Mouse (Mus musculus) heart, embryonic 12.5 days (tissue): ENCODE results near the gene Pate2. TPM values are rescaled to one million over a fixed set of nuclear protein-coding genes. Genes with fewer than 3 reads are reported as not detected.
A peak's percentile ranks its signal among the peaks of the same experiment; 100 is the strongest.

Experiments
- ATAC-seq: fragments of 200-750 bp; cut with Nextera tagmentation; 2 replicates; pipeline ENCODE4 v1.8.0; 2017; ENCODE audit warnings: moderate TSS enrichment, moderate library complexity; ENCODE audit not compliant: insufficient number of reproducible peaks, low FRiP score
- H3K27ac ChIP-seq: fragments of 300-500 bp; sonication (generic); 2 replicates; pipeline ENCODE4 v1.5.1; 2016; ENCODE audit warnings: mild to moderate bottlenecking, moderate library complexity; ENCODE audit not compliant: poor library complexity, severe bottlenecking
- H3K27me3 ChIP-seq: fragments of 300-500 bp; sonication (generic); replicated peaks from 2 replicates; pipeline ENCODE4 v1.6.1; 2016; ENCODE audit warnings: mild to moderate bottlenecking, moderate library complexity
- H3K36me3 ChIP-seq: fragments of 300-500 bp; sonication (generic); 2 replicates; pipeline ENCODE4 v1.6.1; 2016; ENCODE audit warnings: mild to moderate bottlenecking, moderate library complexity
- H3K4me1 ChIP-seq: fragments of 300-500 bp; sonication (generic); replicated peaks from 2 replicates; pipeline ENCODE4 v1.6.1; 2016; ENCODE audit warnings: mild to moderate bottlenecking
- H3K4me2 ChIP-seq: fragments of 300-500 bp; sonication (generic); 2 replicates; pipeline ENCODE4 v1.6.1; 2016; ENCODE audit warnings: mild to moderate bottlenecking, moderate library complexity
- H3K4me3 ChIP-seq: fragments of 300-500 bp; sonication (generic); 2 replicates; pipeline ENCODE4 v1.5.1; 2016; ENCODE audit warnings: mild to moderate bottlenecking
- H3K9ac ChIP-seq: fragments of 300-500 bp; sonication (generic); 2 replicates; pipeline ENCODE4 v1.6.1; 2016; ENCODE audit warnings: mild to moderate bottlenecking, moderate library complexity
- H3K9me3 ChIP-seq: fragments of 300-500 bp; sonication (generic); replicated peaks from 2 replicates; pipeline ENCODE4 v1.6.1; 2016; ENCODE audit warnings: mild to moderate bottlenecking, moderate library complexity
- whole genome bisulfite sequencing: fragments of 180-500 bp; shearing (Covaris S2); methylation state at CpG from one replicate; pipeline ENCODE4 v1.1.7; 2016; 5-methylcytosine and 5-hydroxymethylcytosine counted together
- polyA plus RNA-seq: library from polyadenylated mRNA; unstranded; fragments of >200 nt; fragmentation: Nextera tagmentation; extraction: Ambion mirVana; gene quantifications from 2 replicates; pipeline ENCODE4 v1.2.1, GENCODE M21; 2016

The Pate2 gene
- polyA plus RNA-seq: 0.45 and 0.66 TPM in 2 replicates

GRCm38 (mm10) chr9:35569571-35570534 is at the start of gene Pate2, which contains the start of gene Hyls1:
Gene Pate2 (plus strand): TSS chr9:35570284.
Gene Hyls1 (minus strand): TSS chr9:35570398.
- Histone ChIP-seq H3K27me3 (peaks cover 10% of the 10 kb centered on the region), H3K9ac (peak within 1 kb of the TSS; percentile 92), H3K4me1 (peaks cover 20% of the 10 kb centered on the region), H3K4me3 (peak within 1 kb of the TSS; percentile 93), H3K27ac (peak within 1 kb of the TSS; percentile 94), H3K9me3 (no peaks in the 10 kb centered on the region), H3K36me3 (peaks cover 26% of the 10 kb centered on the region), H3K4me2 (peak within 1 kb of the TSS; percentile 86)
- under 1% methylated on average over 86 of the region's 86 CpGs for WGBS
- ATAC-seq: peak; percentile 95

DNA sequence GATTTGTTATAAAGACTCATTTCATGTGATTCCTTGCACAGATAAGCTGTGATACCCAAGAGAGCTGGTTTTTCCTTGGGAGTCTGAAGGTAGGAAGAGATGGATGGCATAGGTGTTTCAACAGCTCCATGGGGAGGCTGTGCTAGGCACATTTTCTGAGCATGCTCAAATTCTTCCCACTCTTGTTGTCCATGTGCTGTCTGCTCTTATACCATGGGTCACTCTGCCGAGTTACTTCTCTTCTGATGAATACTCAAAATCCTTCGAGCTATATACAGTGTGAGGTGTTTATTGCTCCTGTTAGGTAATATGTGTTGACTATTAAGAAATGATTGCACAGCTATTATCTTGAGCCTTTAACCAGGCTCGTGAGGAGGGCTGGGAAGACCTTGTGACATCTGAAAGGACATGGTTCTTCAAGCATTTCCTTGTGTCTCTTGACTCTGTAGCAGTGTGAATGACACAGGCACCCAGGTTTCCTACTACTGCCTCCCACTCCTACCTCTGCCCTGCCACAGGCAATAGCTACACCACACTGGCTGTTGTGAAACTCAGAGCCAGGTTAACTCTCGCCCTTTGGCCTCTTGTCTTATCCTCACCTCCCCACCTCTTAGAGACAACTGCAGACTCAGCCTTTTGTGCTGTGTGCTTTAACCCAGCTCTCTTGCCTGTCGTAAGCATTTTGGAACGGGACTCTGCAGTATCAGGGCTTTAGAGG is 49.3 kb upstream of the Pate2 start:
- H3K9ac ChIP-seq: no peak overlapping the region
- H3K4me2 ChIP-seq: no peak overlapping the region
- 72% methylated on average over 6 of the region's 6 CpGs for WGBS
- H3K36me3 ChIP-seq: no peaks in the 10 kb centered on the region
- peaks cover 8% of the 10 kb centered on the region; the same call in 1 of the 2 replicates for H3K4me1 ChIP-seq
- H3K9me3 ChIP-seq: no peaks in the 10 kb centered on the region
- H3K27me3 ChIP-seq: 0 out of 2 replicates have a peak, but pooled peaks cover 3% of the 10 kb centered on the region
- ATAC-seq: no peak
- H3K4me3 ChIP-seq: no peak overlapping the region
- H3K27ac ChIP-seq: no peak overlapping the region

GRCm38 (mm10) chr9:35522241-35522640 is 47.8 kb upstream of the Pate2 start:
- Histone ChIP-seq H3K4me2 (no peak overlapping the region), H3K4me3 (no peak overlapping the region), H3K9me3 (no peaks in the 10 kb centered on the region), H3K27ac (no peak overlapping the region), H3K9ac (no peak overlapping the region), H3K36me3 (no peaks in the 10 kb centered on the region), H3K27me3 (0 out of 2 replicates have a peak, but pooled peaks cover 3% of the 10 kb centered on the region), H3K4me1 (peaks cover 8% of the 10 kb centered on the region; the same call in 1 of the 2 replicates)
- 70% methylated on average over 2 of the region's 2 CpGs for WGBS
- ATAC-seq: no peak

DNA sequence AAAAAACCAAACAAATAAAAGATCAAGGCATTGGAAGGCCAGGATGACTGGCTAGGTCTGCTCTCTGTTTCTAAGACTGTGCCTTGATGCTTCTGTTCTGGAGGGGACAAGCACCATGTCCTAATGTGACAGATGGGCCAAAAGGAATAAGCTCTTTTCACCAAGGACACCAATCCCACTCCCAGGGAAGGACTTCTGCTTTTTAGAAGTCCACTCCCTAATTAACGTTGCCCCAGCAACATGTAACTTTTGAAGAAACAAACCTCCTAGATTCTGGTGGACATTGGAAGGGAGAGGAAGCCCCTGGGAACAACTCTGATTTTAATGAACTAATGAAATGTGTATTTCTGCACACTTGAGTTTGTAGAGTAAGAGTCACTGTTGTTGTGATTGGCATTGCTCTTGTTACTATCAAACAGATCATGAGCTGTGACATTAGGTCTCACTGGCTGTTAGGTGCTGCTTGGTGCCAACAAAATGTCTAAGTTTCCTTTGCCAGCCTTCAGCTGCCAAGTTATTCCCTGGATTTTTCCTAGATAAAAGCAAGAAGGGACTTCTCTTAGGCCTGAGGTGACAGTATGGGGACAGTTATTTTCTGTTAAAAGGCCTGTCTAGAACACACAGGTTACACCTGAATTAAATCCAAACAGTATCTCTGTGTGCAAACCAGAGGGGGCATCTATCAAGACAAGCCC is 47.1 kb upstream of the Pate2 start:
- WGBS: 63% methylated on average over 1 of the region's 1 CpGs
- peaks cover 8% of the 10 kb centered on the region; the same call in 1 of the 2 replicates for H3K4me1 ChIP-seq
- H3K4me2 ChIP-seq: no peak overlapping the region
- H3K9ac ChIP-seq: no peak overlapping the region
- H3K27me3 ChIP-seq: 0 out of 2 replicates have a peak, but pooled peaks cover 3% of the 10 kb centered on the region
- no peak overlapping the region for H3K4me3 ChIP-seq
- 0 out of 2 replicates have a peak overlapping the region, but pooled peaks have one; percentile 18 for H3K27ac ChIP-seq
- no peak for ATAC-seq
- H3K36me3 ChIP-seq: no peaks in the 10 kb centered on the region
- no peaks in the 10 kb centered on the region for H3K9me3 ChIP-seq

DNA sequence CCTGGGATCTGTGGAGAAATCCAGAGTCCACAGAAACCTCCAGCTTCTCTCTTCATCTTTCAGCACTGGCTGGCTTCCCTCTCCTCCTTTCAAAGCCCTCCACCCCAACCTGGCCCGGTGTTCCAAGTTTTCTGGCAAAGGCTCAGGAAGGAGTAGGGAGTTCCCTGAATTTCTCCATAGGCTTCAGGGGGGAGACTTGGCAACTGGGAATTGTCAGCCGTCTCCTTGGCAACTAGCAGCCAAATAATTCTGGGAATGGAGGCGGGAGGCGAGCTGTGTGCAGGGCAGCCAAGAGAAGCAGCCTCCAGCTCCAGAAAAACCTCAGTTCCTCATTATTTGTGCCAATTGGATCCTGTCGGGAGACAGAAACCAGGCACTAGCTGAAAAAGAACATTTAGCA is 46.5 kb upstream of the Pate2 start:
- no peak overlapping the region for H3K4me2 ChIP-seq
- peaks cover 8% of the 10 kb centered on the region; the same call in 1 of the 2 replicates for H3K4me1 ChIP-seq
- 0 out of 2 replicates have a peak overlapping the region, but pooled peaks have one; percentile 18 for H3K27ac ChIP-seq
- no peaks in the 10 kb centered on the region for H3K9me3 ChIP-seq
- ATAC-seq: peak; percentile 36
- H3K9ac ChIP-seq: no peak overlapping the region
- H3K27me3 ChIP-seq: 0 out of 2 replicates have a peak, but pooled peaks cover 3% of the 10 kb centered on the region
- H3K36me3 ChIP-seq: no peaks in the 10 kb centered on the region
- WGBS: 41% methylated on average over 5 of the region's 5 CpGs
- H3K4me3 ChIP-seq: no peak overlapping the region

DNA sequence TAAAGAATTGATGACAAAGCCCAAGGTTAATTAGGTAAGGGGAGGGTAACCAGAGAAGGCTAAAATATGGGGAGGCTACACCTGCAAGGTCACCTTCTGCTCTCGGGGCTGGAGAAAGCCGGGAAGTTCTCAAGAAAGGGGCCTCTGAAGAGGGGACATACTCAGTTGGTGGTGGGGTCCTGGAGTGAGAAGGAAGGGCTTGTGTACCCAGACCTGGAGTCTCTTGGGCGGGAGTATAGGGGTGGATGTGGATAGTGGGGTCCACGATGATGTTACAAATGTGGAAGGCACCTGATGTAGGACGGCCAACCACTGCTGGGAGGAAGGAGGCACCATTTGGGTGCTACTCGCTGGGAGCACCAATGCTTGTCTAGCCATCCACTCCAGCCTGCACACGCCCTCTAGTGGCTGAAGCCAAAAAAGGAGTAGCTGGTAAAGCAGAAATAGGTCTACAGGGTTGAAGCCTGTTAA is 46.1 kb upstream of the Pate2 start:
- H3K9me3 ChIP-seq: no peaks in the 10 kb centered on the region
- no peak overlapping the region for H3K4me2 ChIP-seq
- peak; percentile 53 for ATAC-seq
- 26% methylated on average over 7 of the region's 7 CpGs for WGBS
- H3K9ac ChIP-seq: no peak overlapping the region
- H3K36me3 ChIP-seq: no peaks in the 10 kb centered on the region
- H3K27ac ChIP-seq: 0 out of 2 replicates have a peak overlapping the region, but pooled peaks have one; percentile 8
- no peak overlapping the region for H3K4me3 ChIP-seq
- peaks cover 8% of the 10 kb centered on the region; the same call in 1 of the 2 replicates for H3K4me1 ChIP-seq
- 0 out of 2 replicates have a peak, but pooled peaks cover 3% of the 10 kb centered on the region for H3K27me3 ChIP-seq

DNA sequence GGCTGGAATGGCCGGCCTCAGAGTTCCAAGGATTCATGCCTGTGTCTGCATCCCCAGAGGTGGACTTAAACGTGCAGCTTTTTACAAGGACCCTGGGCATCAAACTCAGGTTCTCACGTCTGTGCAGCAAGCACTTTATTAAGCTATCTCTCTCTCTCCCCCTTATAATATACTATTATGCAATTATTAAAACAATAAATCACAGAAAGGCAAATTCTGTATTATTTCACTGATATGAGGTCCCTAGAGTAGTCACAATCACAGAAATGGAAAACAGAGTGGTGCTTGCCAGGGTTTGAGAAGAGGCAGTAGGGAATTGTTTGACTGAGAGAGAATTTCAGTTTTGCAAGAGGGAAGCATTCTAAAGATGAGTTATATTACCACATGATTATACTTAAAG is 40.9 kb upstream of the Pate2 start:
- Histone ChIP-seq H3K9me3 (no peaks in the 10 kb centered on the region), H3K27ac (no peak overlapping the region), H3K4me1 (0 out of 2 replicates have a peak, but pooled peaks cover 1% of the 10 kb centered on the region), H3K9ac (no peak overlapping the region), H3K36me3 (no peaks in the 10 kb centered on the region), H3K4me2 (no peak overlapping the region), H3K4me3 (no peak overlapping the region), H3K27me3 (0 out of 2 replicates have a peak, but pooled peaks cover 3% of the 10 kb centered on the region)
- no peak for ATAC-seq
- 57% methylated on average over 3 of the region's 3 CpGs for WGBS

DNA sequence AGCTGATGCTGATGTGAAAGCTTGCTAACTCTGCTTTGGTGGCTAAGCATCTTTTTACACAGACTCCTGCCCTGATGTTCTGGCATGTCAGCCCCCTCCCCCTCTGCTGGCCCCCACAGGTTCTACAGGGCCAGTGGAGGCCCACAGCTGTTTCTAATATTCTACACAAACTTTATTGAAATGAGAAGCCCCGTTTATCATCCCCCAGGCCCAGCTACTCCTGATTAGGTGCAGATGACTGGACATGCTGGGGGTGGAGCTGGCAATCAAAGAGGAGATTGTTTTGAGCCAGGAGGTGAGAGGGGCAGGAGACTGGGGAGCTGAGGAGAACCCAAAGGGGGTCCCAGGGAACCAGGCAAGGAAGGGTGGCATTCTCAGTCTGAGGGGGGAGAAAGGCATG is 40.3 kb upstream of the Pate2 start:
- H3K9ac ChIP-seq: no peak overlapping the region
- H3K9me3 ChIP-seq: no peaks in the 10 kb centered on the region
- H3K4me1 ChIP-seq: 0 out of 2 replicates have a peak, but pooled peaks cover 1% of the 10 kb centered on the region
- no peaks in the 10 kb centered on the region for H3K36me3 ChIP-seq
- H3K4me3 ChIP-seq: no peak overlapping the region
- H3K27ac ChIP-seq: 0 out of 2 replicates have a peak overlapping the region, but pooled peaks have one; percentile 3
- 14% methylated on average over 1 of the region's 1 CpGs for WGBS
- H3K27me3 ChIP-seq: 0 out of 2 replicates have a peak, but pooled peaks cover 3% of the 10 kb centered on the region
- no peak overlapping the region for H3K4me2 ChIP-seq
- ATAC-seq: no peak

DNA sequence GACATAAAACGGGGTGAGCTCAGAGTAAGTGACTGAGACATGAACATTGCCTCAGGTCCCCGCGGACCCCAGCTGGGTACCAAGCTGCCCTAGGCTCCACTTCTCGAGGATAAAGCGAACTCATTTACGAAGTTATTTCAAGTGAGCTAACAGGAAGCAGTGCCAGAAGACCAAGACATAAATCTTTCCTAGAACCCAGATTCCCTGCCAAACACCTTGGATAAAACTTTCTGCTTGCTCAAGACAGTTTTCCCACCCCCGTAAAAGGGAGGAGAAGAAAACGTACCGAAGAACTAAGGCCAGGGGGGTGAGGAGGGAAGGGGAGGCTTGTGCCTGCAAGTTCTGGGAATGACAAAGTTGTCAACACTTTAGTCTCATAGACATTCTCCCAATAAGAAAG is 36.8 kb upstream of the Pate2 start:
- H3K9ac ChIP-seq: no peak overlapping the region
- no peak overlapping the region for H3K4me2 ChIP-seq
- no peaks in the 10 kb centered on the region for H3K36me3 ChIP-seq
- no peak overlapping the region for H3K27ac ChIP-seq
- no peaks in the 10 kb centered on the region for H3K27me3 ChIP-seq
- H3K4me3 ChIP-seq: no peak overlapping the region
- peaks cover 11% of the 10 kb centered on the region for H3K4me1 ChIP-seq
- 59% methylated on average over 9 of the region's 9 CpGs for WGBS
- no peak for ATAC-seq
- H3K9me3 ChIP-seq: no peaks in the 10 kb centered on the region

DNA sequence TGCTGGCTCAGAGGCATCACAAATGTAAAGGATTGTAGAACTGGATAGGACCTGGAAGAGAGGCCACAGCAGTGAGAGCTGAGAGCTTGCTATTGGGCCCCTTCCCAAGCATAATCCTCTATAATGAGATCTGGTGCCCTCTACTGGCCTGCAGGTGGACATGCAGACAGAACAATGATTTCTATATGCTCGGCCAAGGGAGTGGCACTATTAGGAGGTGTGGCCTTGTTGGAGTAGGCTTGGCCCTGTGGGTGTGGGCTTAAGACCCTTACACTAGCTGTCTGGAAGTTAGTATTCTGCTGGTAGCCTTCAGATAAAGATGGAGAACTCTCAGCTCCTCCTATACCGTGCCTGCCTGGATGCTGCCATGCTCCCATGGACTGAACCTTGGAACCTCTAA is 35.0 kb upstream of the Pate2 start:
- 3% methylated on average over 2 of the region's 2 CpGs for WGBS
- H3K4me1 ChIP-seq: peaks cover 20% of the 10 kb centered on the region

More for the DNA sequence above, 35.0 kb upstream of the Pate2 start:
- peak; percentile 58 for ATAC-seq
- Histone ChIP-seq H3K9me3 (no peaks in the 10 kb centered on the region), H3K4me2 (no peak overlapping the region), H3K9ac (no peak overlapping the region), H3K27ac (no peak overlapping the region), H3K27me3 (no peaks in the 10 kb centered on the region), H3K4me3 (no peak overlapping the region), H3K36me3 (no peaks in the 10 kb centered on the region)
